Mouse (Mus musculus): ENCODE measurements around the gene Sec31a. TPM values are rescaled to one million over a fixed set of nuclear protein-coding genes. Genes with fewer than 3 reads are reported as not detected.
A peak's percentile ranks its signal among the peaks of the same experiment; 100 is the strongest.

The Sec31a gene
- polyA plus RNA-seq, 1 experiment from 2014 or later: 67.0 TPM

DNA sequence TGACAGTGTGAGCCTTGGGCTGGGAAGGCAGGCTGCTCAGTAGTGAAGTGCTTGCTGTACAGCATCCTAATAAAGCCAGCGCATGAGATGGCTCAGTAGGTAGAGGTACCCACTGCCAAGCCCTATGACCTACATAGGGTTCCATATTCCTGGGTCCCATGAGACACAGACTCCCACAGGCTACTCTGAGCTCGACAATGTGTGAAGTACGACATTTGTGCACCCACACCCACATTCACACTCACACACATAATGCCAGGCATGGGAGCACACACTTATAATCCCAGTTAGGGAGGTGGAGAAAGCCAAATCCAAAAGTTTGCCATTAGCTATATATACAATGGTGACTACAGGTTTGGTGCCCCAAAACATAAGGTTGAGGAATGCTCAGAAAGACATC, 19.3 kb downstream of the Sec31a start:
- Histone ChIP-seq H3K9ac (no peak overlapping the region), H3K4me2 (no peak overlapping the region), H3K36me3 (peaks cover 90% of the 10 kb centered on the region), H3K27me3 (replicated peaks) (no peaks in the 10 kb centered on the region), H3K27ac (no peak overlapping the region), H3K9me3 (replicated peaks) (no peaks in the 10 kb centered on the region), H3K4me3 (no peak overlapping the region), H3K4me1 (no peaks in the 10 kb centered on the region)
- ATAC-seq: no peak
- WGBS (ENCODE audit: insufficient replicate concordance): 89% methylated on average over 3 of the region's 3 CpGs

GRCm38 (mm10) chr5:100393681-100394080, 22.4 kb downstream of the Sec31a start:
- WGBS (ENCODE audit: insufficient replicate concordance): 73% methylated on average over 3 of the region's 3 CpGs
- no peak for ATAC-seq
- Histone ChIP-seq H3K4me2 (no peak overlapping the region), H3K27me3 (replicated peaks) (no peaks in the 10 kb centered on the region), H3K27ac (no peak overlapping the region), H3K4me1 (no peaks in the 10 kb centered on the region), H3K36me3 (peaks cover 96% of the 10 kb centered on the region), H3K9ac (no peak overlapping the region), H3K9me3 (replicated peaks) (no peaks in the 10 kb centered on the region), H3K4me3 (no peak overlapping the region)

DNA sequence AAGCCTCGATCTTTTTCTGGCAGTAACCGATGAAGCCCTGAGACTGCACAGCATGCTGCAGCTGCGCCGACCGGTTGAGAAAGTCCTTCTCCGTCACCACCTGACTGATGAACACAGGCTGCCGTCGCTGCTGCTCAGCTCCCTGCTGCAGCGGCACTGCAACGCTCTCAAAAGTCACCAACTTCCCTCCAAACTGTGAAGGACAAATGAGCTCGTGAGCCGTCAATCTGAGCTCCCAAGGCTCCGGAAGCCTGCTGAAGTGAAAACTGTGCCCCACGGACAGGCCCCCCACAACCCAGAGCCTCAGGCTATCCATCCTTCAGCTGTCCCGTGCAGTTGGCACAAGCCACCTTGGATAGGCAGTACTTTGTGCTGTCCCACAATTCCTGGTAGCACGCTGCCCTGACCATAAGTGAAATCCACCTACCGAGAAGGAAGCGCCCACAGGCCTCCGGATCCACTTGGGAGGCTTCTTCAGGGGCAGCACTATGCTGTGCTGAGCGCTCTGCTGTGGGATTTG, 23.5 kb downstream of the Sec31a start:
- no peak overlapping the region for H3K4me2 ChIP-seq

GRCm38 (mm10) chr5:100383782-100384510, 32.1 kb downstream of the Sec31a start:
- ATAC-seq: no peak
- no peak overlapping the region for H3K4me2 ChIP-seq
- 90% methylated on average over 18 of the region's 18 CpGs for WGBS (ENCODE audit: insufficient replicate concordance)
- no peaks in the 10 kb centered on the region for H3K4me1 ChIP-seq
- H3K36me3 ChIP-seq: peaks cover 91% of the 10 kb centered on the region
- H3K4me3 ChIP-seq: no peak overlapping the region
- no peak overlapping the region for H3K27ac ChIP-seq
- no peak overlapping the region for H3K9ac ChIP-seq
- no peaks in the 10 kb centered on the region for H3K9me3 ChIP-seq (replicated peaks)
- no peaks in the 10 kb centered on the region for H3K27me3 ChIP-seq (replicated peaks)

More for the DNA sequence above, 23.5 kb downstream of the Sec31a start:
- Histone ChIP-seq H3K9ac (no peak overlapping the region), H3K27ac (no peak overlapping the region), H3K27me3 (replicated peaks) (no peaks in the 10 kb centered on the region), H3K36me3 (peaks cover 93% of the 10 kb centered on the region), H3K4me3 (no peak overlapping the region), H3K4me1 (no peaks in the 10 kb centered on the region), H3K9me3 (replicated peaks) (no peaks in the 10 kb centered on the region)
- whole genome bisulfite sequencing (ENCODE audit: insufficient replicate concordance): 87% methylated on average over 20 of the region's 20 CpGs
- ATAC-seq: no peak

DNA sequence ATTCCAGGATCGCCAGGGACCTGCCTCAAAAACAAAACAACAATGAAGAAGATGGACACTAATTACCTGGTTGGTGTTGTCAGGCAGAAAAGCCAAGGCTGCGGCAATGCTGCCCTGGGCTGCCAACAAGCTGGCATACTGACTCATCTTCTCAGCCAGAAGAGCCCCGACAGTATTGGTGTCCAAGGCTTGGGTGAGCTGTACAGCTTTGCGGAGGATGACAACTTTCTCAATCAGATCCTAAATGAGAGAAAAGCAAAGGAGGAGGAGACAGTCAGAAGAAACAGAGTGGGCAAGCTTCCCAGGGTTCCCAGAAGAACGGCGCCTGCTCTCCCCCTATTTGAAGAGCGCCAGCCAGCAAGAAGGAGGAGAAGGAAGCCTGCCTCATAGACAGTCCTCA, 34.9 kb downstream of the Sec31a start:
- no peak overlapping the region for H3K4me3 ChIP-seq
- H3K4me2 ChIP-seq: no peak overlapping the region
- peaks cover 98% of the 10 kb centered on the region for H3K36me3 ChIP-seq
- WGBS (ENCODE audit: insufficient replicate concordance): 91% methylated on average over 7 of the region's 7 CpGs
- ATAC-seq: no peak
- H3K4me1 ChIP-seq: no peaks in the 10 kb centered on the region
- H3K9ac ChIP-seq: no peak overlapping the region
- no peak overlapping the region for H3K27ac ChIP-seq
- H3K9me3 ChIP-seq (replicated peaks): no peaks in the 10 kb centered on the region
- H3K27me3 ChIP-seq (replicated peaks): no peaks in the 10 kb centered on the region

DNA sequence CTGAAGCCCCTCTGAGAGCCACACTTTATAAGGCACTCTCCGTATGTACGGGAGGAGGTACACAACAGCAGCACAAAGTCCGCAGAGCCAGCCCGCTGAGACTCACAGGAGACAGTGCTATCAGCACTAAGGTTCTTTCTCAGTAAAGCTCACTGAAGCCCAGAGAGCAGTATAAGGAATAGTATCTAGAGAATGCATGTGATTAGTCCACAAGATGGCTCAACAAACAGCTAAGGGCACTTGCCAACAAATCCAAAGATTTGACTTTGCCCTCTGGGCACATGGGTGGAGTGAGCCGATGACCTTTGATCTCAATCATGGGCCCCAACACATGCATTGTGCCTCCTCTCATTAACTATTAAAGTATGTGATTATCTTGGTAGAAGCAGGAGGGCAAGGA, 35.8 kb downstream of the Sec31a start:
- Histone ChIP-seq H3K4me3 (no peak overlapping the region), H3K27ac (no peak overlapping the region), H3K9me3 (replicated peaks) (no peaks in the 10 kb centered on the region), H3K27me3 (replicated peaks) (no peaks in the 10 kb centered on the region), H3K36me3 (peaks cover 97% of the 10 kb centered on the region), H3K9ac (no peak overlapping the region), H3K4me1 (no peaks in the 10 kb centered on the region), H3K4me2 (no peak overlapping the region)
- ATAC-seq: no peak; the same call in 1 of the 2 replicates
- 85% methylated on average over 5 of the region's 5 CpGs for WGBS (ENCODE audit: insufficient replicate concordance)

GRCm38 (mm10) chr5:100378981-100379380, 37.1 kb downstream of the Sec31a start:
- WGBS (ENCODE audit: insufficient replicate concordance): 88% methylated on average over 2 of the region's 2 CpGs
- Histone ChIP-seq H3K9ac (no peak overlapping the region), H3K36me3 (peaks cover 97% of the 10 kb centered on the region), H3K27me3 (replicated peaks) (no peaks in the 10 kb centered on the region), H3K4me2 (no peak overlapping the region), H3K4me1 (no peaks in the 10 kb centered on the region), H3K9me3 (replicated peaks) (no peaks in the 10 kb centered on the region), H3K27ac (no peak overlapping the region), H3K4me3 (no peak overlapping the region)
- no peak for ATAC-seq

DNA sequence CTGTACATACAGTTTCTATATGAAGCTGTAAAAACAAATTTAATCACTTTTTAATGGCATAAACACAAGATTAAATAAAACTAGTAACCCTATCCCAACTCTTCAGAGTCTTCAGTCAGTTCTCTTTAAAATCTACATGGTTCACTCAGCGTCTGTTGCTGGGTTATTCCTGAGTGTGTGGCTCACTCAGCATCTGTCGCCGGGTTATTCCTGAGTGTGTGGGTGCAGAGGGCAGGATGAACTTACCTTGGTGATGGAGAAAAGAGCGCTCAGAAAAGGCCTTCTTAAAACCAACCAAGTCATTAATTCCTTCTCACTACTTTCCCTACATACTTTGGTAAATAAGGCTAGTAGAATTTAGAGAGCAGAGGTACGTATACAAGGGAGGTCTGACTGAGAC, 37.8 kb downstream of the Sec31a start:
- ATAC-seq: no peak
- no peak overlapping the region for H3K4me3 ChIP-seq
- H3K27ac ChIP-seq: no peak overlapping the region
- no peaks in the 10 kb centered on the region for H3K9me3 ChIP-seq (replicated peaks)
- H3K9ac ChIP-seq: no peak overlapping the region
- no peaks in the 10 kb centered on the region for H3K4me1 ChIP-seq
- 89% methylated on average over 5 of the region's 5 CpGs for WGBS (ENCODE audit: insufficient replicate concordance)
- H3K27me3 ChIP-seq (replicated peaks): no peaks in the 10 kb centered on the region
- H3K4me2 ChIP-seq: no peak overlapping the region
- H3K36me3 ChIP-seq: peaks cover 95% of the 10 kb centered on the region

- peaks cover 93% of the 10 kb centered on the region for H3K36me3 ChIP-seq
- ATAC-seq: no peak
Observed at GRCm38 (mm10) chr5:100377376-100377775, 38.7 kb downstream of the Sec31a start.

GRCm38 (mm10) chr5:100374703-100375102, 41.3 kb downstream of the Sec31a start:
- Histone ChIP-seq H3K4me1 (no peaks in the 10 kb centered on the region), H3K36me3 (peaks cover 83% of the 10 kb centered on the region)

More at GRCm38 (mm10) chr5:100377376-100377775, 38.7 kb downstream of the Sec31a start:
- Histone ChIP-seq H3K4me3 (no peak overlapping the region), H3K4me2 (no peak overlapping the region), H3K4me1 (no peaks in the 10 kb centered on the region), H3K9me3 (replicated peaks) (no peaks in the 10 kb centered on the region), H3K27ac (no peak overlapping the region), H3K9ac (no peak overlapping the region), H3K27me3 (replicated peaks) (no peaks in the 10 kb centered on the region)
- 69% methylated on average over 2 of the region's 2 CpGs for WGBS (ENCODE audit: insufficient replicate concordance)

GRCm38 (mm10) chr5:100373952-100374351, 42.1 kb downstream of the Sec31a start:
- H3K4me1 ChIP-seq: no peaks in the 10 kb centered on the region
- H3K27me3 ChIP-seq (replicated peaks): no peaks in the 10 kb centered on the region
- H3K4me2 ChIP-seq: no peak overlapping the region
- peaks cover 79% of the 10 kb centered on the region for H3K36me3 ChIP-seq
- H3K9me3 ChIP-seq (replicated peaks): no peaks in the 10 kb centered on the region
- no peak overlapping the region for H3K9ac ChIP-seq
- WGBS (ENCODE audit: insufficient replicate concordance): 57% methylated on average over 5 of the region's 5 CpGs
- H3K4me3 ChIP-seq: no peak overlapping the region
- no peak overlapping the region for H3K27ac ChIP-seq
- ATAC-seq: no peak

More at GRCm38 (mm10) chr5:100374703-100375102, 41.3 kb downstream of the Sec31a start:
- ATAC-seq: peak; percentile 46; the same call in 1 of the 2 replicates
- no peak overlapping the region for H3K9ac ChIP-seq
- H3K4me2 ChIP-seq: no peak overlapping the region
- 68% methylated on average over 2 of the region's 2 CpGs for WGBS (ENCODE audit: insufficient replicate concordance)
- H3K27ac ChIP-seq: no peak overlapping the region
- no peak overlapping the region for H3K4me3 ChIP-seq
- no peaks in the 10 kb centered on the region for H3K9me3 ChIP-seq (replicated peaks)
- H3K27me3 ChIP-seq (replicated peaks): no peaks in the 10 kb centered on the region

GRCm38 (mm10) chr5:100370919-100371318, 45.1 kb downstream of the Sec31a start:
- WGBS (ENCODE audit: insufficient replicate concordance): 66% methylated on average over 1 of the region's 1 CpGs

More at GRCm38 (mm10) chr5:100370919-100371318, 45.1 kb downstream of the Sec31a start:
- Histone ChIP-seq H3K4me2 (no peak overlapping the region), H3K9ac (no peak overlapping the region), H3K9me3 (replicated peaks) (no peaks in the 10 kb centered on the region), H3K27ac (no peak overlapping the region), H3K27me3 (replicated peaks) (no peaks in the 10 kb centered on the region), H3K4me1 (no peaks in the 10 kb centered on the region), H3K4me3 (no peak overlapping the region), H3K36me3 (peaks cover 78% of the 10 kb centered on the region)
- ATAC-seq: no peak
